Mouse (Mus musculus) stomach, postnatal 0 days (tissue): ENCODE data around the gene Dynll2. TPM values are rescaled to one million over a fixed set of nuclear protein-coding genes. Genes with fewer than 3 reads are reported as not detected.
"Not testable (repeated sequence)": the region's sequence is repeated elsewhere in the genome, so short reads cannot be mapped to it uniquely, and the experiment has no call there.

ENCODE experiments used
- ATAC-seq: fragments of 200-750 bp; cut with Nextera tagmentation; 2 replicates; pipeline ENCODE4 v1.8.0; 2017; ENCODE audit not compliant: low FRiP score, low TSS enrichment
- DNase-seq: peaks from one replicate; pipeline ENCODE4 v3.0.0-alpha.2; 2016; ENCODE audit warnings: low spot score
- H3K27ac ChIP-seq: fragments of 300-500 bp; sonication (generic); replicated peaks from 2 replicates; pipeline ENCODE4 v1.5.1; 2014; ENCODE audit warnings: mild to moderate bottlenecking, control low read depth
- H3K27me3 ChIP-seq: fragments of 300-500 bp; sonication (generic); 2 replicates; pipeline ENCODE4 v1.6.1; 2014; ENCODE audit warnings: low read length; ENCODE audit not compliant: control insufficient read depth, insufficient read depth
- H3K36me3 ChIP-seq: fragments of 300-500 bp; sonication (generic); 2 replicates; pipeline ENCODE4 v1.6.1; 2014; ENCODE audit warnings: low read length, mixed read lengths; ENCODE audit not compliant: control insufficient read depth, insufficient read depth
- H3K4me1 ChIP-seq: fragments of 300-500 bp; sonication (generic); replicated peaks from 2 replicates; pipeline ENCODE4 v1.6.1; 2014; ENCODE audit warnings: antibody characterized with exemption; ENCODE audit not compliant: control insufficient read depth, insufficient read depth
- H3K4me2 ChIP-seq: fragments of 300-500 bp; sonication (generic); replicated peaks from 2 replicates; pipeline ENCODE4 v1.6.1; 2014; ENCODE audit warnings: low read depth, mild to moderate bottlenecking, control low read depth, moderate library complexity
- H3K4me3 ChIP-seq: fragments of 300-500 bp; sonication (generic); 2 replicates; pipeline ENCODE4 v1.5.1; 2014; ENCODE audit warnings: low read depth, low read length, control low read depth
- H3K9ac ChIP-seq: fragments of 300-500 bp; sonication (generic); 2 replicates; pipeline ENCODE4 v1.6.1; 2014; ENCODE audit warnings: mild to moderate bottlenecking, low read length, control low read depth, mixed read lengths
- H3K9me3 ChIP-seq: fragments of 300-500 bp; sonication (generic); 2 replicates; pipeline ENCODE4 v1.6.1; 2016; ENCODE audit warnings: low read length; ENCODE audit not compliant: control insufficient read depth
- CTCF ChIP-seq: IDR thresholded peaks from 2 replicates; pipeline ENCODE4 v1.5.1; 2016; ENCODE audit warnings: antibody characterized with exemption, low read depth, mild to moderate bottlenecking, moderate library complexity
- EP300 ChIP-seq: optimal IDR thresholded peaks from 2 replicates; pipeline ENCODE3; 2016; ENCODE audit warnings: antibody characterized with exemption
- WGBS: fragments of 180-500 bp; shearing (Covaris S2); extraction: QIAGEN DNeasy Blood & Tissue Kit; methylation state at CpG from one replicate; pipeline ENCODE4 v1.1.7; 2014; 5-methylcytosine and 5-hydroxymethylcytosine counted together
- polyA plus RNA-seq: library from polyadenylated mRNA; unstranded; fragments of >200 nt; fragmentation: Nextera tagmentation; extraction: Ambion mirVana; gene quantifications from 2 replicates; pipeline ENCODE4 v1.2.1, GENCODE M21; 2015

Gene Dynll2
- polyA plus RNA-seq, 1 experiment from 2014 or later = 14.8 TPM

DNA sequence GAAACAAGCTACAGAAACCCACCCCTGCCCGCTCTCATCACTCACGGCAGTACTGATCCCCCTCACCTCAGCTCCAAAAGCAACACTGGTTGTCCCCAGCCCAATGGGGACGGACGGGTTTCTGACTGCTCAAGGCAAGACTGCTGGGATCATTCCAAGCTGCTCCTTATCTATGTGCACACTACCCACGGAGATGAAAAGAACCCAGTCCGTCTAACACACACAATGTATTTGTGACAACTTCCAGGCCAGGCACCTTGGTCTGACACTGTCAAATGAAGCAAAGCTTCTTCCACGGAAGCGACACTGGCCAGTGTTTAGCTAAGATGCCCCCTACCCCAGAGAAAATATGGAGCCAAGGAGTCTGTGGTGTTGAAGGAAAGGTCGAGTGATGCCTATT is 1.7 kb downstream of the Dynll2 start:
- DNase-seq (no peak), ATAC-seq (no peak)
- TF ChIP-seq EP300 (no peak), CTCF (no peak)
- Histone ChIP-seq H3K27me3 (no peaks in the 10 kb centered on the region), H3K4me2 (peak overlapping the region; percentile 81), H3K4me3 (peak overlapping the region; percentile 95), H3K4me1 (no peaks in the 10 kb centered on the region), H3K9ac (no peak overlapping the region; the same call in 1 of the 2 replicates), H3K36me3 (peaks cover 17% of the 10 kb centered on the region; the same call in 1 of the 2 replicates), H3K27ac (no peak overlapping the region), H3K9me3 (no peaks in the 10 kb centered on the region)
- 28% methylated on average over 9 of the region's 9 CpGs for WGBS

DNA sequence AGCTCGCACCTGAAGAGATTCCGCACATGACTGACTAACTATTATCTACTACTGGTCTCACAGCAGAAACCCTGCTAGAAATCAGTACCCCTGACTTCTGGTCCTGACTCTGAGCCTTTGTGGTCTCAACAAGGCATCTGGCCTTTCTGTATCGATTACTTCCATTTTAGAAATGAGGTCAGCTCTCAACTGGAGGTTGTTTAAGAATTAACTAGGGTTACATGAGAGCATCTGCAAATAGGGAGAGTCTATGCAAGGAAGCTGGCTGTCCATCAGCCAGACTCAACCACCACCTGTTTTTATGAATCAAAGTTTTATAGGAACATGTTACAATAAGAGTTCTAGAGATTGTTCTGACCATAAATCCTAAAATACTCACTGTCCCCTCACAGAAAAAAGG is 2.8 kb downstream of the Dynll2 start:
- H3K27me3 ChIP-seq = no peaks in the 10 kb centered on the region
- no peak overlapping the region for H3K9ac ChIP-seq
- no peaks in the 10 kb centered on the region for H3K4me1 ChIP-seq
- 70% methylated on average over 3 of the region's 3 CpGs for WGBS
- H3K36me3 ChIP-seq = peaks cover 21% of the 10 kb centered on the region; the same call in 1 of the 2 replicates
- no peak for ATAC-seq
- no peak for TF ChIP-seq CTCF
- no peak for TF ChIP-seq EP300
- no peak overlapping the region for H3K4me2 ChIP-seq
- H3K27ac ChIP-seq = no peak overlapping the region
- no peaks in the 10 kb centered on the region for H3K9me3 ChIP-seq
- no peak for DNase-seq
- H3K4me3 ChIP-seq = no peak overlapping the region

DNA sequence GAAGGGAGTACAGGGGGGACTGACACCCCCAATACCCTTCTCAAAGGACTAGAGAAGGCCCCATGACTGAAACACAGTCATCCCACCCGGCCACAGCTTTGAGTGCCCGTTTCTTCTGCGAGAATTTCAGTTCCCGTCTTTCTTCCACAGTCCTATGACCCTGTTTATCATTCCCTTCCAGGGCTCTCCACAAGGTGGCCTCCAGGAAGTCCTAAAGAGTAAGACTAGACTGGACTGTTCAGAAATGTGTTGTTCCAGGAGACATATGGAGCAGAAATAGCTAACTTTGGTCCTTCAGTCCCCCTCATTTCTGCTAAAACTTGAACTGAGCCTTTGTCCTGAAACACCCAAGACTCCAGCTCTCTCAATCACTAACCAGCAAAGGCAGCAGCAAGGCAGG is 8.4 kb downstream of the Dynll2 start:
- 55% methylated on average over 4 of the region's 4 CpGs for whole genome bisulfite sequencing
- ATAC-seq = no peak

DNA sequence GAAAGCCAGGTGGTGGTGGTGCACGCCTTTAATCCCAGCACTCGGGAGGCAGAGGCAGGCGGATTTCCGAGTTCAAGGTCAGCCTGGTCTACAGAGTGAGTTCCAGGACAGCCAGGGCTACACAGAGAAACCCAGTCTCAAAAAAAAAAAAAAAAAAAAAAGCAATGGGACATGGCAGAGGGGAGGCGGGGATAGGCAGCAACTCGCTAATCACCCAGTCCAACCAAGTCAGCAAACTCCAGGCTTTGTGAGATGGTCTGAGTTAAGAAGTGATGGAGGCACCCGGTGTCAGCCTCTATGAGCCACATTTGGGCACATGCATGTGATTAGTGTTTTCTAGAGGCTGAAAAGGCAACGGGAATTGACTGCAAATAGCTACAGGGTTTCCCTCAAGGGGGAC is 10.3 kb downstream of the Dynll2 start:
- DNase-seq, H3K27ac ChIP-seq, H3K9me3 ChIP-seq, H3K4me1 ChIP-seq, H3K9ac ChIP-seq, H3K4me2 ChIP-seq, H3K4me3 ChIP-seq, H3K27me3 ChIP-seq, ATAC-seq: not testable (repeated sequence)
- 79% methylated on average over 8 of the region's 8 CpGs for WGBS
- peaks cover 19% of the 10 kb centered on the region for H3K36me3 ChIP-seq

More for the DNA sequence above, 8.4 kb downstream of the Dynll2 start:
- no peaks in the 10 kb centered on the region for H3K9me3 ChIP-seq
- no peak for DNase-seq
- no peaks in the 10 kb centered on the region for H3K4me1 ChIP-seq
- peaks cover 24% of the 10 kb centered on the region for H3K36me3 ChIP-seq
- no peak overlapping the region for H3K4me3 ChIP-seq
- H3K4me2 ChIP-seq = no peak overlapping the region
- TF ChIP-seq EP300 = no peak
- peak; percentile 55 for TF ChIP-seq CTCF
- no peak overlapping the region for H3K9ac ChIP-seq
- H3K27ac ChIP-seq = no peak overlapping the region
- no peaks in the 10 kb centered on the region for H3K27me3 ChIP-seq

DNA sequence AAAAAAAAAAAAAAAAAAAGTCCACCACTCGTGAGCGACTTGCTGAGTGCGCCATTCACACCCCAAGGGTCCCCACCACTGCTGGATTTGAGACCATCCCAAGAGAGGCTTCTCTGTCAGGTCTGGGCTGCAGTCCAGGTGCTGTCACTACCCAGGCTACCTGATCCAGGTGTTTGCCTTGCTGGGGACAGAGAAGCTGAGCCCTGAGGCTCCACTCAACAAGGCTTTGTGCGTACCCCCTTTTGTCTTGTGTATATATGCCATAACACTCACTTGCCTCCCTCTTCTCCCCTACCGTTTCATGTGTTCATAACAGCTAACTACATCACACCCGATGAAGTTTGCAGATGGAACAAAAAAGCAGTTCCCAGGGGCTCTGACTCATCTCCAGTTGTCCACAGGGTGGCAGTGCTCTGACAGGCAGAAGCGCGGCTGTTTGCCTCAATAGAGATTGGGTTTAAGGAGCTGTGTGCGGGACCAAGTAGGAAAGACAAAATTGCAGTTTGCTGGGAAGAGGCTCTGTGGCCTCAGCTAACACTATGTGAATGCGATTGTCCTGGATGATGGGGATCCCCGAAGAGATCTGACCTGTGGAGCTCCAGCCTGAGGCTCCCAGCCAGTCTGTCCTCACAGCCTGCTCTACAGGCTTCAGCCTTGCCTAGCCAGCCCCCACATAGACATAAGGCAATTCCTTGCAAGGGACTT is 12.7 kb downstream of the Dynll2 start:
- no peaks in the 10 kb centered on the region for H3K27me3 ChIP-seq
- 11% methylated on average over 11 of the region's 11 CpGs for WGBS
- TF ChIP-seq CTCF (peak; percentile 92), EP300 (no peak)
- no peak overlapping the region for H3K9ac ChIP-seq
- no peak overlapping the region for H3K27ac ChIP-seq
- H3K9me3 ChIP-seq = no peaks in the 10 kb centered on the region
- no peak overlapping the region for H3K4me3 ChIP-seq
- ATAC-seq = peak; percentile 33; the same call in 1 of the 2 replicates
- no peaks in the 10 kb centered on the region for H3K4me1 ChIP-seq
- H3K4me2 ChIP-seq = no peak overlapping the region
- peak; percentile 69 for DNase-seq
- H3K36me3 ChIP-seq = peaks cover 4% of the 10 kb centered on the region

DNA sequence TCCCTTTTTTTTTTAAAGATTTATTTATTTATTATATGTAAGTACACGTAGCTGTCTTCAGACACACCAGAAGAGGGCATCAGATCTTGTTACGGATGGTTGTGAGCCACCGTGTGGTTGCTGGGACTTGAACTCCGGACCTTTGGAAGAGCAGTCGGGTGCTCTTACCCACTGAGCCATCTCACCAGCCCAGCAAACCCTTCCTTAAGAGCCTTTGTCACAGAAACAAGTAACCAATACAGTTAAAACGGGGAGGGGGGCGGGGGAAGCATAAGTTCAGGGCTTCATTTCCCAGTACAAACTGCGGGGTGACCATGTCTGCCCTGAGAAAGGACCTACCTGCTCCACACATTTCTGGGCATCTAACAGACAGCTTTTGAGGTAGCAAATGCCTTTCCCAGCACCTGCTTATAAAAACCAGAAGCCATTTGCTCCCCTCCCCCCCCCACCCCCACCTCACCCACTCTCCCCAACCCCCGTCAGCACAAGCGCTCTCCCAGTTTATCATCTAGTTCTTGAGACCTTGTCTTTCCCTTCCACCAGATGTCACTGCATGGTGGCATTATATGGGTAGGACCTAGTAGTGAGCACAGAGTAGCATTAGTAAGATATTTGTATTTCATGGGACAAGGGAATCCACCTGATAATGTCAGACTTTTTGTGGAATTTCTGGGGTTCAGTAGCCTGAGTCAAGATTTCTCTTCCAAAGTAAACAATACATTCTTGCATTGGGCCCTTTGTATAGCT is 13.6 kb downstream of the Dynll2 start:
- DNase-seq = peak; percentile 26
- peaks cover 4% of the 10 kb centered on the region for H3K36me3 ChIP-seq

More for the DNA sequence above, 13.6 kb downstream of the Dynll2 start:
- ATAC-seq = no peak
- Histone ChIP-seq H3K9ac (no peak overlapping the region), H3K27me3 (no peaks in the 10 kb centered on the region), H3K9me3 (no peaks in the 10 kb centered on the region), H3K4me2 (no peak overlapping the region), H3K27ac (no peak overlapping the region), H3K4me1 (no peaks in the 10 kb centered on the region), H3K4me3 (no peak overlapping the region)
- 39% methylated on average over 10 of the region's 10 CpGs for WGBS
- TF ChIP-seq EP300 (no peak), CTCF (peak; percentile 68)
